Mouse (Mus musculus): Measurements from ENCODE around the gene Rnf169. TPM values are rescaled to one million over a fixed set of nuclear protein-coding genes. Genes with fewer than 3 reads are reported as not detected.
A peak's percentile ranks its signal among the peaks of the same experiment; 100 is the strongest.

Gene Rnf169
- polyA plus RNA-seq, 1 experiment from 2014 or later: 4.4 TPM

DNA sequence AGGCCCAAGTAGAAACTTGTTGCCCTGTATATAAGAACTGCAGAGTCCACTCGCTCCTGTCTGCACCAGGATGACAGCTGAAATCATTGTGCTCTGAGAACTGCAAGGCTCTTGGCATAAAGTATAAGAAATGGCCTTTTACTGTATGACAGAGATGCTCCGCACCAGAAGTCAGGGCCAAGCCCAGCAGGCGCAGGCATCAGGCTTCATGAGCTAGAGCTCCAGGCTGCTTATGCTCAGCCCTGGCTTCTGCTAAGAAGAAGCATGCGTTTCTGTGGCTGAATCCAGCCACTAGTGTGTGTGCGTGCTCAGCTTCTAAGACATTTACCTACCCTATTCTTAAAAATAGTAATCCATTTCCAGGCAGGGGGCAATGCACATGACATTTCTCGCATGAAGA, 85.8 kb downstream of the Rnf169 start:
- no peak for TF ChIP-seq CTCF (IDR thresholded peaks at IDR 0.05; ENCODE audit: low read depth)
- DNase-seq (ENCODE audit: low spot score): no peak
- Histone ChIP-seq H3K4me2 (ENCODE audit: low read length) (no peak overlapping the region), H3K36me3 (ENCODE audit: insufficient read depth, low read length) (no peaks in the 10 kb centered on the region), H3K27me3 (ENCODE audit: insufficient read depth, low read length) (no peaks in the 10 kb centered on the region), H3K9me3 (replicated peaks; ENCODE audit: low read length) (no peaks in the 10 kb centered on the region), H3K27ac (no peak overlapping the region), H3K9ac (ENCODE audit: low read depth, low read length) (no peak overlapping the region), H3K4me1 (replicated peaks; ENCODE audit: insufficient read depth, low read length) (no peaks in the 10 kb centered on the region), H3K4me3 (replicated peaks; ENCODE audit: low read depth, low read length) (no peak overlapping the region)
- ATAC-seq (replicated peaks; ENCODE audit: low FRiP score, low read depth): no peak
- WGBS: 89% methylated on average over 6 of the region's 6 CpGs

DNA sequence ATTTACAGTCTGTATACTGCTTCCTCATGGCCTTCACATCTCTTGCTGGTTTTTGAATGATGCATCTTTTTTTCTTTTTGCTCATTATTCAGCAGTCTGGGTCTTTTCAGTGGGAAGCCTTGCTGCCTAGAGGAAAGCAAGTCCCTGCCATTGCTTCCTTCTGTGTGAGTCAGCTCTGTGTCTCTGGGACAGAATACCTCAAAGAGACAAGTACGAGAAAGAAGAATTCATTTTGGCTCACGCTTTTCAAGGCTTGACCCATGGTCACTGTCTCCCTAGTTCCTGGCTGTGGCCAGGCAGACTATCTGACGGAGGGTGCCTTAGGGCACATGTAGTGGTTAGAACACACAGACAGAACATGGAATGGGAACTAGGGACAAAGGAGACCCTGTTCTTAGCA, 86.3 kb downstream of the Rnf169 start:
- H3K4me1 ChIP-seq (replicated peaks; ENCODE audit: insufficient read depth, low read length): no peaks in the 10 kb centered on the region
- H3K9me3 ChIP-seq (replicated peaks; ENCODE audit: low read length): no peaks in the 10 kb centered on the region
- H3K9ac ChIP-seq (ENCODE audit: low read depth, low read length): no peak overlapping the region
- WGBS: 81% methylated on average over 3 of the region's 3 CpGs
- DNase-seq (ENCODE audit: low spot score) (no peak), ATAC-seq (replicated peaks; ENCODE audit: low FRiP score, low read depth) (no peak)
- no peak overlapping the region for H3K4me3 ChIP-seq (replicated peaks; ENCODE audit: low read depth, low read length)
- no peak overlapping the region for H3K27ac ChIP-seq
- H3K4me2 ChIP-seq (ENCODE audit: low read length): no peak overlapping the region
- no peak for TF ChIP-seq CTCF (IDR thresholded peaks at IDR 0.05; ENCODE audit: low read depth)
- H3K36me3 ChIP-seq (ENCODE audit: insufficient read depth, low read length): no peaks in the 10 kb centered on the region
- H3K27me3 ChIP-seq (ENCODE audit: insufficient read depth, low read length): no peaks in the 10 kb centered on the region

DNA sequence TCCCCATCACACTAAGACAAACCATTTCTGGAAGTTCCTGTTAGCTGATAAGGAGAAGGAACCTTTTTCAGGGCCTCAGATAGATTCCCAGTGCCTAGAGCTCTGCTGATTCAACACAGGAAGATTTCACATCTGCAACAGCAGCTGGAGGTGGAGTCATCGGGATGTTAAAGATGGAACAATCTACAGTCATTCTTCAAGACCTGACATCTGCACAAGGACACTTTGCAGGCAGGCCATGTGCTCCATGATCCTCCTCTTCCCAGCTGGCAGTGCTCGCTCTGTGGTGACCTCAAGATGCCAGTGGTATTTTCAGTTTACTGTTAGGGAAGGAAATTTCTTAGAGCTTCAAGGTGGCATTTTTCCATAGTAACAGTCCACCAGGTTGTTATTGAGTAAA, 87.9 kb downstream of the Rnf169 start:
- H3K27me3 ChIP-seq (ENCODE audit: insufficient read depth, low read length): no peaks in the 10 kb centered on the region
- no peak overlapping the region for H3K4me2 ChIP-seq (ENCODE audit: low read length)
- ATAC-seq (replicated peaks; ENCODE audit: low FRiP score, low read depth) (no peak), DNase-seq (ENCODE audit: low spot score) (no peak)
- H3K27ac ChIP-seq: no peak overlapping the region
- 75% methylated on average over 2 of the region's 2 CpGs for WGBS
- H3K9ac ChIP-seq (ENCODE audit: low read depth, low read length): no peak overlapping the region
- TF ChIP-seq CTCF (IDR thresholded peaks at IDR 0.05; ENCODE audit: low read depth): no peak
- H3K4me3 ChIP-seq (replicated peaks; ENCODE audit: low read depth, low read length): no peak overlapping the region
- no peaks in the 10 kb centered on the region for H3K4me1 ChIP-seq (replicated peaks; ENCODE audit: insufficient read depth, low read length)
- no peaks in the 10 kb centered on the region for H3K36me3 ChIP-seq (ENCODE audit: insufficient read depth, low read length)
- H3K9me3 ChIP-seq (replicated peaks; ENCODE audit: low read length): no peaks in the 10 kb centered on the region

DNA sequence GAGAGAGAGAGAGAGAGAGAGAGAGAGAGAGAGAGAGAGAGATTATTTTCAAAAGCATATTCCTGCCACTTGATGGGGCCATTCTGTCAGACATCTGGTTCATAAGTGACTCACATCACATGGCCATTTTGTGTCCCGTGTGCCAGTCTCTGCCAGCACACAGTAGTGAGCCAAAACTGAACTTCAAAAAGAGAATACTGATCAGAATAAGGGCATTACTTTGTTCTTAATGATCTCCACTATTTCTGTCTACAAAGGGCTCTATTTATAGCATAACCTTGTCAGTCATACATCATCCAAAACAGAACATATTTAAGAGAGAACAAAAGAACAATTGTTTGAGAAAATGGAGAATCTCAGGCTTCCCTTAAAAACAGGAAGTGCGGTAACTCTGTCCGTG, 88.8 kb downstream of the Rnf169 start:
- H3K4me3 ChIP-seq (replicated peaks; ENCODE audit: low read depth, low read length): no peak overlapping the region
- no peak for ATAC-seq (replicated peaks; ENCODE audit: low FRiP score, low read depth)
- no peaks in the 10 kb centered on the region for H3K9me3 ChIP-seq (replicated peaks; ENCODE audit: low read length)
- no peaks in the 10 kb centered on the region for H3K4me1 ChIP-seq (replicated peaks; ENCODE audit: insufficient read depth, low read length)
- H3K9ac ChIP-seq (ENCODE audit: low read depth, low read length): no peak overlapping the region
- TF ChIP-seq CTCF (IDR thresholded peaks at IDR 0.05; ENCODE audit: low read depth): 0 out of 2 replicates have a peak, but pooled peaks have one; percentile 22
- DNase-seq (ENCODE audit: low spot score): no peak
- no peak overlapping the region for H3K27ac ChIP-seq
- no peaks in the 10 kb centered on the region for H3K36me3 ChIP-seq (ENCODE audit: insufficient read depth, low read length)
- 57% methylated on average over 3 of the region's 3 CpGs for WGBS
- no peak overlapping the region for H3K4me2 ChIP-seq (ENCODE audit: low read length)
- no peaks in the 10 kb centered on the region for H3K27me3 ChIP-seq (ENCODE audit: insufficient read depth, low read length)

DNA sequence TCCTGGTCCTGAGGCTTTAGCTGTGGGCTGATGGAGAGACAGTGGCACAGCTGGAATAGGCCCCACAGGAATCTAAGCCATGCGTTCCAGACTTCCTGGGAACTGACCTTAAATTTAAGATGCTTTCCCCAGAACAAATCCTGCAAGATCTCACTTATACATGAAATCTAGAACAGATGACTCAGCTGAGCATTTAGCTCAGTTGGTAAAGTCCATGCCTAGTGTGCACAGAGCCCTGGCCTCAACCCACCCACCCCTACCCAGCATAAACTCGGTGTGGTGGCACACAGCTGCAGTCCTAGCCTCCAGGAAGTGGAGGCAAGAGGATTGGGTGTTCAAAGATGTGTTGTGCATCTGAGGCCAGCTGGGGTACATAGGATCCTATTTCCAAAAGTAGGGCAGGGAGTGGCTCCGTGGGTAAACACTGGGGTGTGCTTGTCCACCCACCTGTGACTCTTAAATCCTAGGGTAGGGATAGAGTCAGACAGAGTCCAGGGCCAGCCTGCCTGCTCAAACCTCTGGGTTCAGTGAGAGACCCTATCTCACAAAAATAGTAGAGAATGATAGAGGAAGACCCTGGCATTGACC, 90.0 kb downstream of the Rnf169 start:
- WGBS: 53% methylated on average over 3 of the region's 3 CpGs

DNA sequence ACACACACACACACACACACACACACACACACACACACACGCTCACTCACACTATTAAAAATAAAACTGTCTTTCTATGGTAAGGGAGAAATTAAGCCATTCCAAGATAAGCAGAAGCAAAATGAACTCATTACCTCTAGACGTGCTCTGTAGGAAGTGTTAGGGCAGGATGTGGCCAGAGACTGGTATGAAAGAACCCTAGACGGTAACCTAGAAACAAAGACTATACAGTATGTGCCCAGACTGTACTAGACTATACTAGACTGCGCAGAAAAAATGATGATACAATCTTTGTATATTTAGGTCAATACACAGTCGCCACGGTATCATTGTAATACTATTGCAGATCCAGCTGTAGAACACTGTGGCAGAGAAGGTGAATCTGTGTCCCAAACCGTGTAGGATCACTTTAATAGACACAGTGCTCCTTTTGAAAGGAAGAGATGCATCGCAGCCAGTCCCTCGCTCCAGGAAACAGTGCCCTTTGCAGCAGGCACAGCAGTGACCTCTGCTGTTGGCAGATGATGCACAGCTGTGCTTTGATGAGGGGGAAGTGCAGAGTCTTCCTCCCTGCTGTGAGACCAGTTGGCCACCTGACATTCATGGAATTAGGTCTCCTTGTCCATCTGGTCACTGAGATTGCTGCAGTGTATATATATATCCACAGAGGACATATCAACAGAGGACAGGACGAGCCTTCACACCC, 90.9 kb downstream of the Rnf169 start:
- Histone ChIP-seq H3K36me3 (ENCODE audit: insufficient read depth, low read length) (no peaks in the 10 kb centered on the region), H3K9me3 (replicated peaks; ENCODE audit: low read length) (no peaks in the 10 kb centered on the region), H3K4me1 (replicated peaks; ENCODE audit: insufficient read depth, low read length) (no peaks in the 10 kb centered on the region), H3K27ac (no peak overlapping the region), H3K27me3 (ENCODE audit: insufficient read depth, low read length) (no peaks in the 10 kb centered on the region), H3K4me3 (replicated peaks; ENCODE audit: low read depth, low read length) (no peak overlapping the region), H3K4me2 (ENCODE audit: low read length) (no peak overlapping the region), H3K9ac (ENCODE audit: low read depth, low read length) (no peak overlapping the region)
- peak; percentile 50 for TF ChIP-seq CTCF (IDR thresholded peaks at IDR 0.05; ENCODE audit: low read depth)
- DNase-seq (ENCODE audit: low spot score): no peak
- WGBS: 41% methylated on average over 10 of the region's 10 CpGs
- ATAC-seq (replicated peaks; ENCODE audit: low FRiP score, low read depth): no peak

More for the DNA sequence above, 90.0 kb downstream of the Rnf169 start:
- Histone ChIP-seq H3K9ac (ENCODE audit: low read depth, low read length) (no peak overlapping the region), H3K27ac (no peak overlapping the region), H3K27me3 (ENCODE audit: insufficient read depth, low read length) (no peaks in the 10 kb centered on the region), H3K4me2 (ENCODE audit: low read length) (no peak overlapping the region), H3K4me1 (replicated peaks; ENCODE audit: insufficient read depth, low read length) (no peaks in the 10 kb centered on the region), H3K36me3 (ENCODE audit: insufficient read depth, low read length) (no peaks in the 10 kb centered on the region), H3K9me3 (replicated peaks; ENCODE audit: low read length) (no peaks in the 10 kb centered on the region), H3K4me3 (replicated peaks; ENCODE audit: low read depth, low read length) (no peak overlapping the region)
- ATAC-seq (replicated peaks; ENCODE audit: low FRiP score, low read depth): no peak
- TF ChIP-seq CTCF (IDR thresholded peaks at IDR 0.05; ENCODE audit: low read depth): no peak
- DNase-seq (ENCODE audit: low spot score): no peak

All from kidney, postnatal 0 days (tissue).